In genomic region chr7:99100087-99100486, GRCm38 (mm10) we compare ENCODE assay signal across 17 mouse cellular contexts. TPM values are rescaled to one million over a fixed set of nuclear protein-coding genes. Genes with fewer than 3 reads are reported as not detected.
A peak's percentile ranks its signal among the peaks of the same experiment; 100 is the strongest.
DNase-seq lines count a peak whose midpoint lies in the region; ATAC-seq lines count a peak whose summit lies in the region.
"Had no signal": no experiment of that assay in that cellular context is flagged by ENCODE, and none has a peak within 500 bp of the region (broad histone marks: within the 10 kb centered on the region; RNA-seq: fewer than 3 reads in every experiment).

No protein-coding gene starts in this region.

- H3K27ac ChIP-seq in forebrain, embryonic 10.5 days, result 0 out of 2 replicates have a peak overlapping the region, but pooled peaks have one; percentile 25
- no peak overlapping the region for H3K27ac ChIP-seq in forebrain, embryonic 13.5 days
- no peak overlapping the region for H3K27ac ChIP-seq in limb, embryonic 15.5 days
- H3K27ac ChIP-seq in limb, embryonic 10.5 days, result no peak overlapping the region
- H3K27ac ChIP-seq in liver, embryonic 12.5 days, result no peak overlapping the region
- H3K27ac ChIP-seq: gastrocnemius, adult 2 months; heart, embryonic 15.5 days; macrophage had no signal

- no peaks in the 10 kb centered on the region for H3K27me3 ChIP-seq in forebrain, embryonic 10.5 days (ENCODE audit: poor library complexity, severe bottlenecking)
- no peaks in the 10 kb centered on the region for H3K27me3 ChIP-seq in forebrain, embryonic 13.5 days
- no peaks in the 10 kb centered on the region for H3K27me3 ChIP-seq in limb, embryonic 15.5 days
- H3K27me3 ChIP-seq in limb, embryonic 10.5 days (ENCODE audit: low read depth, poor library complexity, severe bottlenecking), result no peaks in the 10 kb centered on the region
- no peaks in the 10 kb centered on the region for H3K27me3 ChIP-seq in liver, embryonic 12.5 days (replicated peaks)
- H3K27me3 ChIP-seq: heart, embryonic 15.5 days had no signal

- no peaks in the 10 kb centered on the region for H3K9me3 ChIP-seq in forebrain, embryonic 10.5 days
- H3K9me3 ChIP-seq in forebrain, embryonic 13.5 days (replicated peaks), result no peaks in the 10 kb centered on the region
- H3K9me3 ChIP-seq in limb, embryonic 15.5 days, result no peaks in the 10 kb centered on the region
- no peaks in the 10 kb centered on the region for H3K9me3 ChIP-seq in limb, embryonic 10.5 days (replicated peaks)
- no peaks in the 10 kb centered on the region for H3K9me3 ChIP-seq in liver, embryonic 12.5 days (replicated peaks)
- H3K9me3 ChIP-seq: heart, embryonic 15.5 days had no signal

- H3K4me2 ChIP-seq in forebrain, embryonic 13.5 days, result no peak overlapping the region
- H3K4me2 ChIP-seq in limb, embryonic 15.5 days, result no peak overlapping the region
- H3K4me2 ChIP-seq in liver, embryonic 12.5 days, result peak overlapping the region; percentile 12; the same call in 1 of the 2 replicates
- H3K4me2 ChIP-seq: heart, embryonic 15.5 days had no signal

- peaks cover 17% of the 10 kb centered on the region for H3K36me3 ChIP-seq in forebrain, embryonic 10.5 days (replicated peaks)
- 0 out of 2 replicates have a peak, but pooled peaks cover 6% of the 10 kb centered on the region for H3K36me3 ChIP-seq in forebrain, embryonic 13.5 days (ENCODE audit: poor library complexity, severe bottlenecking)
- H3K36me3 ChIP-seq in limb, embryonic 15.5 days, result peaks cover 14% of the 10 kb centered on the region
- peaks cover 17% of the 10 kb centered on the region for H3K36me3 ChIP-seq in limb, embryonic 10.5 days
- H3K36me3 ChIP-seq in liver, embryonic 12.5 days, result peaks cover 30% of the 10 kb centered on the region

- H3K4me3 ChIP-seq in forebrain, embryonic 10.5 days, result no peak overlapping the region
- no peak overlapping the region for H3K4me3 ChIP-seq in forebrain, embryonic 13.5 days
- no peak overlapping the region for H3K4me3 ChIP-seq in limb, embryonic 15.5 days
- H3K4me3 ChIP-seq in limb, embryonic 10.5 days, result no peak overlapping the region
- no peak overlapping the region for H3K4me3 ChIP-seq in liver, embryonic 12.5 days
- H3K4me3 ChIP-seq: gastrocnemius, adult 2 months; heart, embryonic 15.5 days had no signal

- ATAC-seq in forebrain, embryonic 13.5 days, result no peak
- ATAC-seq in limb, embryonic 15.5 days (ENCODE audit: insufficient number of reproducible peaks, low FRiP score, low TSS enrichment, low read depth), result 0 out of 2 replicates have a peak, but pooled peaks have one; percentile 17
- ATAC-seq in liver, embryonic 12.5 days, result no peak

- H3K4me1 ChIP-seq in forebrain, embryonic 10.5 days, result peaks cover 33% of the 10 kb centered on the region
- H3K4me1 ChIP-seq in forebrain, embryonic 13.5 days, result peaks cover 27% of the 10 kb centered on the region
- H3K4me1 ChIP-seq in limb, embryonic 15.5 days, result peaks cover 16% of the 10 kb centered on the region; the same call in 1 of the 2 replicates
- peaks cover 26% of the 10 kb centered on the region for H3K4me1 ChIP-seq in limb, embryonic 10.5 days
- peaks cover 36% of the 10 kb centered on the region for H3K4me1 ChIP-seq in liver, embryonic 12.5 days

- DNase-seq in forebrain, embryonic 10.5 days (ENCODE audit: extremely low spot score, low spot score), result no peak
- no peak for DNase-seq in limb, embryonic 10.5 days (ENCODE audit: low spot score)
- peak; percentile 69 for DNase-seq in retina, postnatal 1 day
- DNase-seq in urinary bladder, adult 2 months (ENCODE audit: low spot score), result no peak
- DNase-seq in spleen, postnatal 10 days (ENCODE audit: low spot score in 2 of 2), result no peak
- DNase-seq: adrenal gland, postnatal 14 days; cerebellum, adult 2 months; cerebellum, postnatal 25 days; gastrocnemius, adult 2 months; heart, postnatal 4 days; layer of hippocampus, postnatal 36 days; right cerebral cortex, postnatal 14 days had no signal

- WGBS in forebrain, embryonic 10.5 days, result 77% methylated on average over 9 of the region's 9 CpGs
- WGBS in forebrain, embryonic 13.5 days, result 64% methylated on average over 9 of the region's 9 CpGs
- WGBS in limb, embryonic 15.5 days, result 68% methylated on average over 9 of the region's 9 CpGs
- WGBS in limb, embryonic 10.5 days, result 71% methylated on average over 9 of the region's 9 CpGs
- WGBS in liver, embryonic 12.5 days (ENCODE audit: insufficient replicate concordance), result 79% methylated on average over 9 of the region's 9 CpGs

- no peak overlapping the region for H3K9ac ChIP-seq in forebrain, embryonic 13.5 days
- H3K9ac ChIP-seq in limb, embryonic 15.5 days, result no peak overlapping the region
- no peak overlapping the region for H3K9ac ChIP-seq in liver, embryonic 12.5 days
- H3K9ac ChIP-seq: heart, embryonic 15.5 days had no signal

RNA-seq across cellular contexts. Expression of gene Uvrag, which starts 40.9 kb away (rescaled TPM):
- polyA plus RNA-seq in forebrain, embryonic 10.5 days (2016; fragmentation: Nextera tagmentation; extraction: Ambion mirVana), result 9.8 and 10.4 TPM in 2 replicates
- 13.6 and 14.6 TPM in 2 replicates for polyA plus RNA-seq in forebrain, embryonic 13.5 days (2015; fragmentation: Nextera tagmentation; extraction: Ambion mirVana)
- polyA plus RNA-seq in limb, embryonic 15.5 days (2015; fragmentation: Nextera tagmentation; extraction: Ambion mirVana), result 15.6 and 16.7 TPM in 2 replicates
- polyA plus RNA-seq in limb, embryonic 10.5 days (2016; fragmentation: Nextera tagmentation; extraction: Ambion mirVana), result 10.5 and 12.0 TPM in 2 replicates
- polyA plus RNA-seq in liver, embryonic 12.5 days (2016; fragmentation: Nextera tagmentation; extraction: Ambion mirVana), result 13.5 and 15.1 TPM in 2 replicates
- 19.4 and 21.5 TPM in 2 replicates for polyA plus RNA-seq in urinary bladder, adult 2 months (2012; rRNA removed)
